Mouse (Mus musculus) midbrain, embryonic 12.5 days (tissue): Measurements from ENCODE around the gene Id3. TPM values are rescaled to one million over a fixed set of nuclear protein-coding genes. Genes with fewer than 3 reads are reported as not detected.

Source experiments
- ATAC-seq: fragments of 200-750 bp; cut with Nextera tagmentation; 2 replicates; pipeline ENCODE4 v1.8.0; 2017; ENCODE audit warnings: low read depth, moderate TSS enrichment, moderate library complexity; ENCODE audit not compliant: low FRiP score
- H3K27ac ChIP-seq: fragments of 300-500 bp; sonication (generic); replicated peaks from 2 replicates; pipeline ENCODE4 v1.5.1; 2016; ENCODE audit warnings: mild to moderate bottlenecking
- H3K27me3 ChIP-seq: fragments of 300-500 bp; sonication (generic); 2 replicates; pipeline ENCODE4 v1.6.1; 2016; ENCODE audit warnings: mild to moderate bottlenecking
- H3K36me3 ChIP-seq: fragments of 300-500 bp; sonication (generic); 2 replicates; pipeline ENCODE4 v1.6.1; 2016
- H3K4me1 ChIP-seq: fragments of 300-500 bp; sonication (generic); 2 replicates; pipeline ENCODE4 v1.6.1; 2016
- H3K4me2 ChIP-seq: fragments of 300-500 bp; sonication (generic); replicated peaks from 2 replicates; pipeline ENCODE4 v1.6.1; 2016; ENCODE audit warnings: mild to moderate bottlenecking, moderate library complexity
- H3K4me3 ChIP-seq: fragments of 300-500 bp; sonication (generic); 2 replicates; pipeline ENCODE4 v1.5.1; 2016; ENCODE audit warnings: mild to moderate bottlenecking
- H3K9ac ChIP-seq: fragments of 300-500 bp; sonication (generic); replicated peaks from 2 replicates; pipeline ENCODE4 v1.6.1; 2016; ENCODE audit warnings: mild to moderate bottlenecking, moderate library complexity
- H3K9me3 ChIP-seq: fragments of 300-500 bp; sonication (generic); 2 replicates; pipeline ENCODE4 v1.6.1; 2016; ENCODE audit warnings: mild to moderate bottlenecking
- WGBS: fragments of 180-500 bp; shearing (Covaris S2); methylation state at CpG from one replicate; pipeline ENCODE4 v1.1.7; 2016; 5-methylcytosine and 5-hydroxymethylcytosine counted together
- polyA plus RNA-seq: library from polyadenylated mRNA; unstranded; fragments of >200 nt; fragmentation: Nextera tagmentation; extraction: Ambion mirVana; gene quantifications from 2 replicates; pipeline ENCODE4 v1.2.1, GENCODE M21; 2016

Id3 gene
- polyA plus RNA-seq, 1 experiment from 2014 or later = 390 TPM

- H3K36me3 ChIP-seq = peaks cover 34% of the 10 kb centered on the region
- no peak overlapping the region for H3K4me2 ChIP-seq
- no peaks in the 10 kb centered on the region for H3K9me3 ChIP-seq
- 88% methylated on average over 8 of the region's 8 CpGs for WGBS
- H3K27me3 ChIP-seq = no peaks in the 10 kb centered on the region
- H3K4me3 ChIP-seq = no peak overlapping the region
- no peak overlapping the region for H3K9ac ChIP-seq
- ATAC-seq = no peak
- 0 out of 2 replicates have a peak, but pooled peaks cover 3% of the 10 kb centered on the region for H3K4me1 ChIP-seq
- no peak overlapping the region for H3K27ac ChIP-seq
Measured at GRCm38 (mm10) chr4:136186315-136186714, 43.0 kb downstream of the Id3 start.

DNA sequence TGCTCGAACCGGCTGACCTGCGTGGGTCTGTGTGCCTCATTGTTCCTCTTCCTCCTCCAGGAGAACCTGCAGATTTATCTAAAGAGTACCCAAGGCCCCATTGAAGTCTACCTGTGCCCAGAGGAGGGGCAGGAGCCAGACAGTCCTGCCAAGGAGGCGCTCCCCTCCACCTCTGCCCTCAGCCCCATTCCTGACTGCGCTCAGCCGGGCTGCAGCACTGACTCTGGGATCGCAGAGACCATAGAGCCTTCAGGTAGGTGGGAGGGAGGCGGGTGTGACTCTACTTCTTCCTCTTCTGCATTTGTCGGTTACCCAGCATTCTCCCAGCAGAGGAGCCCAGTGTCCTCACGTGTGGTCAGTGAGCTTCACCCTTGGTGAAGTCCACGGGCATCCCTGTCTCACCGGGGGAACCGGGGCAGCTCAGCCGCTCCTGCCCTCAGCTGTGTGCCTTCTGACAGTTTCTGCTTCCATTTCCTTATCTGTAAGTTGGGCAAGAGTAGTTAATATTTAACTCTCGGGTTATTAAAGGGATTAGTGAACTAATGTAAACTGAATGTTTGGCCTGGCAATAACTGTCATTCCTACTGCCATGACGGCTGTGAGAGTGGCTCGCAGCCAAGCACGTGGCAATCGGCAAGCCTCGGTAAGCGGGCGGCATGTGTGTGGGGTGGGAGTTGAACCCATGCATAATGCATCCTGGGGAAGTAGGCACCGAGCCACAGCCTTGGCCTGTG, 43.6 kb downstream of the Id3 start:
- Histone ChIP-seq H3K27ac (no peak overlapping the region), H3K4me2 (no peak overlapping the region), H3K36me3 (peaks cover 34% of the 10 kb centered on the region), H3K27me3 (no peaks in the 10 kb centered on the region), H3K9ac (no peak overlapping the region), H3K4me3 (no peak overlapping the region), H3K9me3 (no peaks in the 10 kb centered on the region), H3K4me1 (no peaks in the 10 kb centered on the region)
- no peak for ATAC-seq
- WGBS = 91% methylated on average over 23 of the region's 23 CpGs

DNA sequence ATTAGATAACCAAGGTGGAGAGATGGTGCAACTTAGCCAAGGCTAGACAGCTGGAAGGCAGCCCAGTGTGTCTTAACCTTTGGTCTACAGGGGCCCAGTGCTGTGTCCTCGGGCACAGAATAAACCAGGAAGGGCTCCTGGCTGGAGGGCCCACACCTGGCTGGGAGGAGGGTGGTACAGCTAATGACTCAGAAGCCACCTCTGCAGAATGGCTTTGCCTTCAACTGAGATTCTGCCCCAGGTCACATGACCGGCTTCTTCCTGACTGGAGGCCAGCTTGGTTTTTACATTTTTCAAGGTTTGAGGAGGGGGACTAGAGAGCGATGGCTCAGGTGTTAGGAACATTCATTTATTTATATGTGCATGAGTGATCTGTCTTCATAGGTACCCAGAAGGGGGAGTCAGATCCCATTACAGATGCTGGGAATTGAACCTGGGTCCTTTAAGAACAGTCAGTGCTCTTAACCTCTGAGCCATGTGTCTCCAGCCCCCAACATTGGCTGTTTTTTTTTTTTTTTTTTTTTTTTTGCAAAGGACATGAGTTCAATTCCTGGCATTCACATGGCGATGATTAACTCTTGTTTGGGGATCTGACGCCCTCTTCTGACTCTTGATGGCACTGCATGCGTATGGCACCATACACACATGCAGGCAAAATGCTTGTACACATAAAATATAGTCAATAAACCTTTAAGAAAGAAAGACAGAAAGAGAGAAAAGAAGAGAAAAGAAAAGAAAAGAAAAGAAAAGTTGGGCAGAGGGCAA, 45.9 kb downstream of the Id3 start:
- ATAC-seq = no peak
- Histone ChIP-seq H3K9ac (no peak overlapping the region), H3K4me2 (no peak overlapping the region), H3K27me3 (no peaks in the 10 kb centered on the region), H3K4me1 (no peaks in the 10 kb centered on the region), H3K4me3 (no peak overlapping the region), H3K36me3 (peaks cover 40% of the 10 kb centered on the region), H3K9me3 (no peaks in the 10 kb centered on the region), H3K27ac (no peak overlapping the region)
- 84% methylated on average over 6 of the region's 6 CpGs for WGBS

DNA sequence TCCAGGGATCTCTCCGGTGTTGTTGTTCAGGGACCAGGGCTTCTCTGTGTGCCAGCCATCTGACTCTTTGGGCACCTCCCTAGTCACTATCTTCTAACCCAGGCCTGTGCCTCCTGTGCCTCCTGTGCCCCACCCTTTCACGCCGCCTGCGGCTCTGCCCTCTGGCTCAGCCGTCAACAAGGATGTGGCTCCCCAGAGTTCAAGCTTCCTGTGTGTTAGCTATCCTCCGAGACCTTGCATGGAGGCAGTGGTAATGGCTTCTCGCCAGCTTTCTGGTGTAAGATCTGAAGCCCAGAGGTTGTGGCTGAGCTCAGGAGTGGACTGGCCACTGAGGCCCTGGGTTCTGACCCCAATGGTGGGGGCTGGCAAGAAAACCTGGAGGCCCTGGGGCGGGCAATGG, 46.6 kb downstream of the Id3 start:
- Histone ChIP-seq H3K9me3 (no peaks in the 10 kb centered on the region), H3K4me3 (no peak overlapping the region), H3K27ac (no peak overlapping the region), H3K27me3 (no peaks in the 10 kb centered on the region), H3K36me3 (peaks cover 34% of the 10 kb centered on the region), H3K4me2 (no peak overlapping the region), H3K9ac (no peak overlapping the region), H3K4me1 (no peaks in the 10 kb centered on the region)
- WGBS = 89% methylated on average over 8 of the region's 8 CpGs
- ATAC-seq = no peak

DNA sequence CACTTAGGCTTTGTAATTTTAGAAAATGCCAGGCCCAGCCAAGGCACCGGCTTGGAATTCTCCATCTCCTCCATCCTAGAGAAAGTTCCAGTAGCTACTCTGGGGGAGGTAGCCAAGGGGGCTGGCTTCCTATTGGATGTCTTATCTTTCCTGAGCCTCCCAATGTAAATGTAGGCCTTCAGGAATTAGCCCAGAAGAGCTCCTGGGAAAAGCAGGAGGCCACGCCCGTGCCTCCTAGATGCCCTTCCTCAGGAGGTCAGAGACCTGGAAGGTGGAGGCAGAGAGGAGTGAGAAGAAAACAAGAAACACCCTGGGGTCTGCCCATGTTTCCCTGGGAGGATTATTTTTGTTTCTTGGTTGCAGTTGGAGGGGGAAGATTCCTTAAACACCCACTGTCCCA, 50.3 kb downstream of the Id3 start:
- H3K36me3 ChIP-seq = peaks cover 15% of the 10 kb centered on the region
- no peak overlapping the region for H3K27ac ChIP-seq
- 93% methylated on average over 3 of the region's 3 CpGs for WGBS
- no peak overlapping the region for H3K4me3 ChIP-seq
- H3K9me3 ChIP-seq = no peaks in the 10 kb centered on the region
- no peaks in the 10 kb centered on the region for H3K27me3 ChIP-seq
- ATAC-seq = no peak
- H3K4me1 ChIP-seq = no peaks in the 10 kb centered on the region
- H3K4me2 ChIP-seq = no peak overlapping the region
- H3K9ac ChIP-seq = no peak overlapping the region

DNA sequence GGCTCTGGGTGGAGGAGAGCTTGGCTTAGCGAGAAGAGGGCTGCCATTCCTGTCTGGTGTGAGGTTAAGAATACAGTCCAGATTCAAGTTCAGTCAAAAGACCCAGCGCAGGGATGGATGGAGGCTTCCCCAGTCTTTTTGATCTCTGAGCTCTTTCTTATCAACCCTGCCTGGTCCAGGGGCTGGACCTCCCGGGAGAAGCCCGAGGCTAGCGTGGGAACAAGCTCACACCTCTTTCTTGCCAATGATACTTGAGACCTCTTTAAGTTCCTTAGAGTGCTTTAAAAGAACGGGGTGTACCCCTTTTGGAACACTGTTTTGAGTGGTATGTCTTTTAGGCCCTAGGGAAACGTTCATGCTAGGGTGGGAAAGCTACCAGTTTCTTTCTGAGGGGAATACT, 51.7 kb downstream of the Id3 start:
- H3K9ac ChIP-seq = no peak overlapping the region

More for the DNA sequence above, 51.7 kb downstream of the Id3 start:
- Histone ChIP-seq H3K36me3 (peaks cover 10% of the 10 kb centered on the region; the same call in 1 of the 2 replicates), H3K27ac (no peak overlapping the region), H3K4me2 (no peak overlapping the region), H3K4me1 (no peaks in the 10 kb centered on the region), H3K4me3 (no peak overlapping the region), H3K27me3 (no peaks in the 10 kb centered on the region), H3K9me3 (no peaks in the 10 kb centered on the region)
- no peak for ATAC-seq
- 72% methylated on average over 7 of the region's 7 CpGs for WGBS

Other genes with a start within 250 kb of the Id3 start
- gene Cnr2, start 248.1 kb upstream of the Id3 start, polyA plus RNA-seq = 0.13 and 0.27 TPM in 2 replicates
- gene Fuca1, start 222.8 kb upstream of the Id3 start, polyA plus RNA-seq = 50.6 and 54.7 TPM in 2 replicates
- 52.7 and 54.1 TPM in 2 replicates for gene Hmgcl, start 197.0 kb upstream of the Id3 start, polyA plus RNA-seq
- gene Gale, start 179.8 kb upstream of the Id3 start, polyA plus RNA-seq = 32.1 and 32.8 TPM in 2 replicates
- 162 and 163 TPM in 2 replicates for gene Lypla2, start 170.9 kb upstream of the Id3 start, polyA plus RNA-seq
- gene Pithd1, start 156.2 kb upstream of the Id3 start, polyA plus RNA-seq = 56.0 and 58.3 TPM in 2 replicates
- gene Eloa, start 121.7 kb upstream of the Id3 start, polyA plus RNA-seq = 34.2 and 36.1 TPM in 2 replicates
- gene Rpl11, start 90.1 kb upstream of the Id3 start, polyA plus RNA-seq = 294 and 304 TPM in 2 replicates
- 10.0 and 10.7 TPM in 2 replicates for gene E2f2, start 28.9 kb downstream of the Id3 start, polyA plus RNA-seq
- 8.2 and 8.9 TPM in 2 replicates for gene Asap3, start 62.9 kb downstream of the Id3 start, polyA plus RNA-seq
- 2.3 and 3.5 TPM in 2 replicates for gene Tcea3, start 104.2 kb downstream of the Id3 start, polyA plus RNA-seq
- gene Zfp46, start 141.2 kb downstream of the Id3 start, polyA plus RNA-seq = 38.4 and 40.5 TPM in 2 replicates
- 237 and 247 TPM in 2 replicates for gene Hnrnpr, start 167.4 kb downstream of the Id3 start, polyA plus RNA-seq